Mouse (Mus musculus): ENCODE measurements around the gene Gpd1l.

DNA sequence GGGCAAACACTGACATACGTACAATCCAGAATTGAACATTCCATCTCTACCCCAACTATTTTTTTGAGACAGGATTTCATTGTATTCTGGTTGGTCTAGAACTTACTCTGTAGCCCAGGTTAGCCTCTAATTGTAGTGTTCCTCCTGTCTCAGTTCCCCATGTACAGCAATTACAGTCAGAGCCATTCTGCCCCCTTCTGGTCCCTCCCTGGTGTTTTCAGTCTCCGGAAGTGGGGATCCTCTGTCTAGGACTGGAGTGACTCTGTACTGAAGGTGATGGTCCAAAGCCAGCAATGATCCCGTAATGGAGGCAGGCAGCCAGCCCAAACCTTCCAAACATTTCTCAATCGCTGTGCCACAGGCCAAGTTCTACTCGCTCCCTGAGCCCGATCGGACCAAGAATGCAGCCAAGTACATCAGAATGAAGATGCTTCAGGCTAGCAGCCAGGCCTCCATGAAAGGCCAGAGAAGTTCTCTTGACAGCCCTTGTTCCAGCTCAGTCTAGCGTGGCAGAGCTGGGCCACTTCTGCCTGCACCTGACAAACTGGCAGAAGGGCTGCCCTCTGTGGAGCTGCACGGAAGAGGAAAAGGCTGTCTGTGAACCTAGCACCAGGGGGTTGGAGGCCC, 3.2 kb downstream of the Gpd1l start:
- peak; percentile 15 for TF ChIP-seq CTCF (IDR thresholded peaks at IDR 0.05; ENCODE audit: low read depth, low read length)
- TF ChIP-seq EP300 (IDR thresholded peaks at IDR 0.05; ENCODE audit: insufficient read depth, low read depth, low read length): no peak
- TF ChIP-seq POLR2A (IDR thresholded peaks at IDR 0.05; ENCODE audit: insufficient read depth, low read length): no peak
